Mouse (Mus musculus) layer of hippocampus, adult 8-10 months (tissue): ENCODE results near the gene Ank2. TPM values are rescaled to one million over a fixed set of nuclear protein-coding genes. Genes with fewer than 3 reads are reported as not detected.
"Not testable (repeated sequence)": the region's sequence is repeated elsewhere in the genome, so short reads cannot be mapped to it uniquely, and the experiment has no call there.

ENCODE experiments used
- DNase-seq, 2 experiments: peaks; one replicate each; pipeline ENCODE4 v3.0.0; 2022; ENCODE audit warnings: low spot score in 2 of 2
- total RNA-seq, 4 experiments: library from RNA; stranded (reverse); gene quantifications; 2 replicates each; pipeline ENCODE4 v1.2.4; 2022

Gene Ank2
- total RNA-seq, 4 experiments from 2014 or later: 710 to 787 (median 750) TPM

GRCm38 (mm10) chr3:127416950-127417349, 82.2 kb downstream of the Ank2 start:
- no peak for DNase-seq

- DNase-seq: no peak
Observed at GRCm38 (mm10) chr3:127414438-127414837, 84.7 kb downstream of the Ank2 start.

- peak; percentile 87 to 92 for DNase-seq
Observed at GRCm38 (mm10) chr3:127408684-127409550, 90.2 kb downstream of the Ank2 start.

- no peak for DNase-seq
Observed at GRCm38 (mm10) chr3:127407868-127408574, 91.1 kb downstream of the Ank2 start.

- no peak for DNase-seq
Observed at GRCm38 (mm10) chr3:127406883-127407282, 92.3 kb downstream of the Ank2 start.

- no peak for DNase-seq
Observed at GRCm38 (mm10) chr3:127404371-127404770, 94.8 kb downstream of the Ank2 start.

GRCm38 (mm10) chr3:127400976-127401375, 98.2 kb downstream of the Ank2 start:
- DNase-seq: no peak

GRCm38 (mm10) chr3:127400468-127400867, 98.7 kb downstream of the Ank2 start:
- DNase-seq: not testable (repeated sequence)

GRCm38 (mm10) chr3:127397774-127398173, 101.4 kb downstream of the Ank2 start:
- DNase-seq: no peak

GRCm38 (mm10) chr3:127395202-127395601, 103.9 kb downstream of the Ank2 start:
- no peak for DNase-seq

GRCm38 (mm10) chr3:127387016-127387517, 112.1 kb downstream of the Ank2 start:
- DNase-seq: no peak

GRCm38 (mm10) chr3:127383231-127383630, 115.9 kb downstream of the Ank2 start:
- DNase-seq: no peak

GRCm38 (mm10) chr3:127376901-127377460, 122.2 kb downstream of the Ank2 start:
- peak; percentile 25 to 33 for DNase-seq

GRCm38 (mm10) chr3:127375956-127376660, 123.0 kb downstream of the Ank2 start:
- DNase-seq: no peak

GRCm38 (mm10) chr3:127374190-127374710, 124.9 kb downstream of the Ank2 start:
- no peak for DNase-seq

GRCm38 (mm10) chr3:127371774-127372173, 127.4 kb downstream of the Ank2 start:
- no peak for DNase-seq

- no peak for DNase-seq
Observed at GRCm38 (mm10) chr3:127369529-127369928, 129.6 kb downstream of the Ank2 start.

- no peak for DNase-seq
Observed at GRCm38 (mm10) chr3:127367450-127367849, 131.7 kb downstream of the Ank2 start.

GRCm38 (mm10) chr3:127363512-127363911, 135.6 kb downstream of the Ank2 start:
- DNase-seq: peak in 1 of 2 experiments; percentile 48

- DNase-seq: no peak
Observed at GRCm38 (mm10) chr3:127362611-127363393, 136.3 kb downstream of the Ank2 start.
